Mouse (Mus musculus) spleen, adult 2 months (tissue): ENCODE data around the gene Zmym1.

Experiments used
- CTCF ChIP-seq: fragments of 200-500 bp; IDR thresholded peaks from 2 replicates; pipeline ENCODE4 v1.5.1; 2011; ENCODE audit warnings: mild to moderate bottlenecking, inconsistent platforms; ENCODE audit not compliant: insufficient read depth, insufficient read length, insufficient replicate concordance; ENCODE audit errors: extremely low read depth
- POLR2A ChIP-seq: fragments of 200-500 bp; IDR thresholded peaks from 2 replicates; pipeline ENCODE4 v1.6.1; 2011; ENCODE audit warnings: low read depth, low read length, inconsistent platforms

- TF ChIP-seq CTCF (no peak), POLR2A (peak; percentile 99)
These were observed 39.6 kb downstream of the Zmym1 start, which contains the start of gene Sfpq for GRCm38 (mm10) chr4:127021151-127021945.
